Mouse (Mus musculus) liver, embryonic 15.5 days (tissue): ENCODE results near the gene Sf1. TPM values are rescaled to one million over a fixed set of nuclear protein-coding genes. Genes with fewer than 3 reads are reported as not detected.

ENCODE experiments used
- ATAC-seq: fragments of 200-750 bp; cut with Nextera tagmentation; 2 replicates; pipeline ENCODE4 v1.8.0; 2017; ENCODE audit warnings: moderate number of reproducible peaks, mild to moderate bottlenecking, moderate library complexity; ENCODE audit not compliant: insufficient read depth
- H3K27ac ChIP-seq: fragments of 300-500 bp; sonication (generic); replicated peaks from 2 replicates; pipeline ENCODE4 v1.5.1; 2015; ENCODE audit warnings: mild to moderate bottlenecking, inconsistent platforms
- H3K27me3 ChIP-seq: fragments of 300-500 bp; sonication (generic); 2 replicates; pipeline ENCODE4 v1.6.1; 2015; ENCODE audit warnings: mild to moderate bottlenecking, inconsistent platforms
- H3K36me3 ChIP-seq: fragments of 300-500 bp; sonication (generic); replicated peaks from 2 replicates; pipeline ENCODE4 v1.6.1; 2015; ENCODE audit warnings: moderate library complexity, mild to moderate bottlenecking, inconsistent platforms
- H3K4me1 ChIP-seq: fragments of 300-500 bp; sonication (generic); replicated peaks from 2 replicates; pipeline ENCODE4 v1.6.1; 2015; ENCODE audit warnings: inconsistent platforms
- H3K4me2 ChIP-seq: fragments of 300-500 bp; sonication (generic); 2 replicates; pipeline ENCODE4 v1.6.1; 2015; ENCODE audit warnings: moderate library complexity, mild to moderate bottlenecking, inconsistent platforms
- H3K4me3 ChIP-seq: fragments of 300-500 bp; sonication (generic); replicated peaks from 2 replicates; pipeline ENCODE4 v1.5.1; 2015; ENCODE audit warnings: mild to moderate bottlenecking, inconsistent platforms
- H3K9ac ChIP-seq: fragments of 300-500 bp; sonication (generic); 2 replicates; pipeline ENCODE4 v1.6.1; 2015; ENCODE audit warnings: moderate library complexity, mild to moderate bottlenecking, inconsistent platforms
- H3K9me3 ChIP-seq: fragments of 300-500 bp; sonication (generic); replicated peaks from 2 replicates; pipeline ENCODE4 v1.6.1; 2016; ENCODE audit warnings: inconsistent platforms
- WGBS: fragments of 180-500 bp; shearing (Covaris S2); methylation state at CpG from one replicate; pipeline ENCODE4 v1.1.7; 2015; ENCODE audit warnings: mixed read lengths; ENCODE audit not compliant: insufficient replicate concordance; 5-methylcytosine and 5-hydroxymethylcytosine counted together
- polyA plus RNA-seq: library from polyadenylated mRNA; unstranded; fragments of >200 nt; fragmentation: Nextera tagmentation; extraction: Ambion mirVana; gene quantifications from 2 replicates; pipeline ENCODE4 v1.2.1, GENCODE M21; 2015

The Sf1 gene
- polyA plus RNA-seq, 1 experiment from 2014 or later: 64.3 TPM

GRCm38 (mm10) chr19:6412798-6413197 is 49.3 kb downstream of the Sf1 start:
- H3K4me2 ChIP-seq: no peak overlapping the region
- peaks cover 5% of the 10 kb centered on the region for H3K4me1 ChIP-seq
- 73% methylated on average over 14 of the region's 14 CpGs for WGBS
- H3K4me3 ChIP-seq: no peak overlapping the region
- ATAC-seq: no peak
- H3K27ac ChIP-seq: no peak overlapping the region
- H3K9ac ChIP-seq: no peak overlapping the region
- H3K36me3 ChIP-seq: peaks cover 1% of the 10 kb centered on the region
- H3K27me3 ChIP-seq: peaks cover 19% of the 10 kb centered on the region
- H3K9me3 ChIP-seq: no peaks in the 10 kb centered on the region

- Histone ChIP-seq H3K36me3 (no peaks in the 10 kb centered on the region), H3K27ac (no peak overlapping the region), H3K4me2 (no peak overlapping the region), H3K4me3 (no peak overlapping the region), H3K9me3 (no peaks in the 10 kb centered on the region), H3K4me1 (peaks cover 15% of the 10 kb centered on the region), H3K9ac (no peak overlapping the region), H3K27me3 (peaks cover 45% of the 10 kb centered on the region)
- ATAC-seq: no peak
- 9% methylated on average over 6 of the region's 6 CpGs for WGBS
Measured at GRCm38 (mm10) chr19:6415454-6415853, 52.0 kb downstream of the Sf1 start.

- no peak overlapping the region for H3K4me3 ChIP-seq
- H3K4me1 ChIP-seq: peaks cover 15% of the 10 kb centered on the region
Measured at GRCm38 (mm10) chr19:6416124-6416770, 52.8 kb downstream of the Sf1 start.

GRCm38 (mm10) chr19:6416894-6417761 is 53.6 kb downstream of the Sf1 start:
- 47% methylated on average over 12 of the region's 12 CpGs for WGBS
- peaks cover 62% of the 10 kb centered on the region for H3K27me3 ChIP-seq
- no peak overlapping the region for H3K4me2 ChIP-seq
- H3K27ac ChIP-seq: no peak overlapping the region
- H3K4me3 ChIP-seq: no peak overlapping the region
- ATAC-seq: no peak
- no peaks in the 10 kb centered on the region for H3K36me3 ChIP-seq
- H3K9ac ChIP-seq: no peak overlapping the region
- no peaks in the 10 kb centered on the region for H3K9me3 ChIP-seq
- peaks cover 15% of the 10 kb centered on the region for H3K4me1 ChIP-seq

More at GRCm38 (mm10) chr19:6416124-6416770, 52.8 kb downstream of the Sf1 start:
- Histone ChIP-seq H3K36me3 (no peaks in the 10 kb centered on the region), H3K4me2 (no peak overlapping the region), H3K27ac (no peak overlapping the region), H3K9ac (no peak overlapping the region), H3K9me3 (no peaks in the 10 kb centered on the region), H3K27me3 (peaks cover 53% of the 10 kb centered on the region)
- WGBS: 24% methylated on average over 9 of the region's 9 CpGs
- no peak for ATAC-seq

- Histone ChIP-seq H3K27ac (no peak within 1 kb of the TSS), H3K4me1 (peaks cover 15% of the 10 kb centered on the region), H3K27me3 (peaks cover 74% of the 10 kb centered on the region), H3K36me3 (no peaks in the 10 kb centered on the region), H3K9ac (no peak within 1 kb of the TSS), H3K4me3 (peak within 1 kb of the TSS; percentile 48), H3K4me2 (peak within 1 kb of the TSS; percentile 76), H3K9me3 (no peaks in the 10 kb centered on the region)
- WGBS: under 1% methylated on average over 44 of the region's 46 CpGs
- ATAC-seq: peak; percentile 68
Measured at GRCm38 (mm10) chr19:6418233-6418879, 54.9 kb downstream of the Sf1 start, which contains the start of gene Nrxn2. Gene Nrxn2 (plus strand): TSS chr19:6418731.

- Histone ChIP-seq H3K9me3 (no peaks in the 10 kb centered on the region), H3K9ac (no peak overlapping the region), H3K4me2 (no peak overlapping the region), H3K4me1 (peaks cover 15% of the 10 kb centered on the region), H3K36me3 (no peaks in the 10 kb centered on the region), H3K4me3 (no peak overlapping the region), H3K27ac (no peak overlapping the region), H3K27me3 (peaks cover 82% of the 10 kb centered on the region)
- ATAC-seq: no peak
- WGBS: 13% methylated on average over 15 of the region's 23 CpGs
Measured at GRCm38 (mm10) chr19:6418984-6419692, 55.6 kb downstream of the Sf1 start.

- WGBS: 37% methylated on average over 9 of the region's 9 CpGs
- H3K36me3 ChIP-seq: no peaks in the 10 kb centered on the region
- no peak for ATAC-seq
- no peak overlapping the region for H3K4me2 ChIP-seq
- H3K4me3 ChIP-seq: no peak overlapping the region
- no peak overlapping the region for H3K9ac ChIP-seq
- H3K27ac ChIP-seq: no peak overlapping the region
- no peaks in the 10 kb centered on the region for H3K9me3 ChIP-seq
- H3K4me1 ChIP-seq: peaks cover 15% of the 10 kb centered on the region
- peaks cover 89% of the 10 kb centered on the region for H3K27me3 ChIP-seq
Measured at GRCm38 (mm10) chr19:6419805-6420310, 56.4 kb downstream of the Sf1 start.

- H3K9ac ChIP-seq: no peak overlapping the region
- H3K27ac ChIP-seq: no peak overlapping the region
- peaks cover 97% of the 10 kb centered on the region for H3K27me3 ChIP-seq
- 46% methylated on average over 19 of the region's 19 CpGs for WGBS
- H3K4me1 ChIP-seq: peaks cover 15% of the 10 kb centered on the region
- ATAC-seq: no peak
- H3K4me3 ChIP-seq: no peak overlapping the region
- H3K36me3 ChIP-seq: no peaks in the 10 kb centered on the region
- H3K4me2 ChIP-seq: no peak overlapping the region
- H3K9me3 ChIP-seq: no peaks in the 10 kb centered on the region
Measured at GRCm38 (mm10) chr19:6420481-6421210, 57.2 kb downstream of the Sf1 start.

- Histone ChIP-seq H3K36me3 (no peaks in the 10 kb centered on the region), H3K4me3 (no peak overlapping the region), H3K9ac (no peak overlapping the region), H3K4me2 (no peak overlapping the region), H3K9me3 (no peaks in the 10 kb centered on the region), H3K27ac (no peak overlapping the region), H3K4me1 (peaks cover 15% of the 10 kb centered on the region), H3K27me3 (peaks cover 100% of the 10 kb centered on the region)
- ATAC-seq: no peak
- WGBS: 52% methylated on average over 9 of the region's 9 CpGs
Measured at GRCm38 (mm10) chr19:6421211-6421590, 57.7 kb downstream of the Sf1 start.

- Histone ChIP-seq H3K9ac (no peak overlapping the region), H3K4me3 (no peak overlapping the region), H3K9me3 (no peaks in the 10 kb centered on the region), H3K4me2 (no peak overlapping the region), H3K27me3 (peaks cover 100% of the 10 kb centered on the region), H3K4me1 (peaks cover 13% of the 10 kb centered on the region), H3K36me3 (no peaks in the 10 kb centered on the region), H3K27ac (no peak overlapping the region)
- WGBS: 54% methylated on average over 7 of the region's 7 CpGs
- ATAC-seq: no peak
Measured at GRCm38 (mm10) chr19:6422014-6422413, 58.5 kb downstream of the Sf1 start.
